Mouse (Mus musculus) right cerebral cortex, postnatal 10 days (tissue): Measurements from ENCODE around the gene Adgrg3.

ENCODE experiments used
- DNase-seq, 2 experiments: peaks; one replicate each; pipeline ENCODE4 v3.0.0; 2021; ENCODE audit warnings: low spot score in 2 of 2

Gene Adgrg3

GRCm38 (mm10) chr8:95017451-95017850, at the start of gene Adgrg3:
Gene Adgrg3, plus strand, starts transcription at chr8:95017692.
- DNase-seq = no peak

GRCm38 (mm10) chr8:94973270-94973669, 44.2 kb upstream of the Adgrg3 start:
- DNase-seq = no peak

DNA sequence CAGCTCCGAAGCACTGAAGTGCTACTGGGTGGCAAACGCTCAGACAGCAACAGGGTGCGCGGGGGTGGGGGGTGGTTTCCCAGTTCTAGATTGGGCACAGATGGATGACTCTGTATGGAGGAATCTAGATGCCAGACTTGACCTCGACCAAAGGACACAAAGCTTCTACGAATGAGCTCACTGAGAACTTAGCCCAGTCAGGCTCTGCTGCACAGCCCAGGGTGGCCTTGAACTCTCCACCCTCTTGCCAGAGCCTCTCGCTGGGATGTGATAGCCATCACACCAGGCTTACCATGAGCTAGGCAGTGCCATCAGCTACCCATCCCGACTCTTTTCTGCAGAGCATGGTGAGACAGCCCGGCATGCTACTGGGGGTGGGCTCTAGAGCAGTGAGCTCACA, 43.7 kb upstream of the Adgrg3 start:
- DNase-seq = no peak

- no peak for DNase-seq
Measured at GRCm38 (mm10) chr8:94974467-94975165, 42.9 kb upstream of the Adgrg3 start, which contains the start of gene Adgrg1. Gene Adgrg1, plus strand, starts transcription at chr8:94974751.

GRCm38 (mm10) chr8:94976651-94977417, 40.7 kb upstream of the Adgrg3 start:
- DNase-seq = peak in 1 of 2 experiments; percentile 27

DNA sequence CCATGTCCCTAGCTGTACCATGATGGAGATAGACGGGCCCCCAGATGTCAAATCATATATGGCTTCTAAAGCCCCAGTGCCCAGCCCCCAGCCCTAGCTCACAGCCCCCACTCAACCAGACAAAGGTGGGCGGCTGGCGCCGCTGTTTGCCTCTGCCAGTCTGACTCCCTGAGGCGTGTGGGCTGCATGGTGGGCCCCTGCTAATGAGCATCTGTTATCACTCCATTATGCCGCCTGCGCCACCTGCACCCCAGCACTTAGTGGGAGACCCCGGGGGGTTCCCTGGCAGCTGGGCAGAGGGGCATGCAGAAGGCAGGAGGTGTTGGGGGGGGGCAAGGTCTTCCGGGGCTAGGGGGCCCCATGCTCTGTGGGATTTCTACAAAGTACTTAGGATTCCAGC, 39.4 kb upstream of the Adgrg3 start:
- peak in 1 of 2 experiments; percentile 56 for DNase-seq

DNA sequence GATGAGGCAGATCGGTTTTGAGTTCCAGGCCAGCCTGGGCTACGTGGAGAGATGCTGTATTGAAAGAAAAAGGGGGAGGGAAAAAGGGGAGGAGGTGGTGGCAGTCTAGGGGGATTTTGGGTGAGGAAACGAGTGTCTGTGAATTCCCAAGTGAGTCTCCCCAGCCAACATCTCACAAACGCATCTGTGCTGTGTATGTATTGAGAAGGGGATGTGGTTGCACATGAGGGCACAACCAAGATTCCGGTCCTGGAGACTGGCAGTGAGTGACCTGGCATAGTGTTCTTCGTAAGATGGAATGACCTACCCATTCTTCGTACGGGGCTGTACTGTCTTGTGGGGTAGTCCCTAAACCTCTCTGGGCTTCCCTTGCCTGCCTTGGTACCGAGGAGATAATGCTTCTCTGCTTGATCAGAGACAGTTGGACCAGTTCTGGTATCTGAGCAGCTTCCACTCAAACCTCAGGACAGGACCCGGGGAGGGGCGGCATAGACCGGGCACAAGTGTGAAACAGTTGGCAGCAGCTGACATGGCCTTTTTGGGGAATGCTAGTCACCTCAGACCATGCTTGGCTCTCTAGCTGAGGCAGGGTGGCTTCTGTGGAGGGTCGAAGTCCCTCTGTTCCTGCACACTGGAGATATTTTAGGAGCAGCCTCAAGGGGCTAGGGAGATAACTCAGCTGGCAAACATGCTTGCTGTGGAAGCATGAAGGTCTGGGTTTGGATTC, 38.7 kb upstream of the Adgrg3 start:
- DNase-seq = no peak

DNA sequence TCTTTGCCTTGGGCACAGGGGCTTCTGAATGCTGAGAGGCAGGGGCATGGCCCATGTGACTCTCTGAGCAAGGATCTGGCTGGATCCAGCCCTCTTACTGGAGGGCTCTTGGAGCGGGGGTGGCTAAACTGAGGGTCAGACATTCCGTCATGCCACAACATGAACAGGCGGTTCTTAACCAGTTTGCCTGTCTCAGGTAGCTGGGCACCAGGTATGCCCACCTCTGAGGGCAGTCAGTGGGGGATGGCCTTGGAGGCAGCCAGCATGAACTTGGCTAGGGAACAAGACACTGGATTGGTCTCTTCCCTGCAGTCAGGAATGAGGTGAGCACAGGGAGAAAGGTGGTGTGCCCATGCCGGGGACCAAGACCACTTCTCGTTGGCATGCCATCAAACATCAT, 37.3 kb upstream of the Adgrg3 start:
- no peak for DNase-seq

DNA sequence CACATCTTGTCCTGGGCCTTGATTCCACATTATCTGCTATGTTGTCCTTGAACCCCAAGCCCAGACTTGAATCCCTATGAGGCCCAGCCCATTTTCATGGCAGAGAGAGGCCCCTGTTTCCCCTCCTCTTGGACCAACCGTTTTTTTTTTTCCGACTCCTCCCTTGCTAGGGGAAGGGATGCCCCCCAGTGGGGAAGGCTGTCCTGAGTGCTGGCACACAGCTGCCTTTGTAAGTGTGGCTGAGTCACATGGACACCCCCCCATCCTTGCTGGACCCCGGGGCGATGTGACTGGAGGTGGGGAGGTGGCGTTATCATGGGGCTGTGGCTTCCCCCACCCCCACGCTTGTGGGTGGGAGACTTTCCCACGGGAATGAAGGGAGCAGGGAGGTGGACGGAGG, 36.5 kb upstream of the Adgrg3 start:
- peak in 1 of 2 experiments; percentile 33 for DNase-seq

DNA sequence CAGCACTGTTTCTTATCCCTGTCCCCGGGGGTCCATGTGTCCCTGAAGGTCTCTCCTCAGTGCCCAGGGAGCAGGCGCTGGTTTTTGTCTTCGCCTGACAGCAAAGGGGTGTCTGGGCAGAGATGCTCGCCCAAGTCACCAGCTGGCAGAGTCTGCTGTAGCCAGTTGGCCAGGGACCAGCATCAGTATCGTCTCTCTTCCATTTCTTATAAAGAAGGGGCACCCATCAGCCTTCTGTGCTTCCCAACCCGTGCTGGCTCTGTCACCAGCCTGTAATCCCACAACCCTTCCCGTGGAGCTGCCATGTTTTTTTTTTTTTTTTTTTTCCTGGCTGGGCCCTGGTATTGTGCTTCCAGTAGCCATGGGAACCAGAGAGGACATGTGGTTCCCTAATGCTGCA, 35.6 kb upstream of the Adgrg3 start:
- peak; percentile 67 to 70 for DNase-seq

GRCm38 (mm10) chr8:94983146-94983545, 34.3 kb upstream of the Adgrg3 start:
- no peak for DNase-seq

DNA sequence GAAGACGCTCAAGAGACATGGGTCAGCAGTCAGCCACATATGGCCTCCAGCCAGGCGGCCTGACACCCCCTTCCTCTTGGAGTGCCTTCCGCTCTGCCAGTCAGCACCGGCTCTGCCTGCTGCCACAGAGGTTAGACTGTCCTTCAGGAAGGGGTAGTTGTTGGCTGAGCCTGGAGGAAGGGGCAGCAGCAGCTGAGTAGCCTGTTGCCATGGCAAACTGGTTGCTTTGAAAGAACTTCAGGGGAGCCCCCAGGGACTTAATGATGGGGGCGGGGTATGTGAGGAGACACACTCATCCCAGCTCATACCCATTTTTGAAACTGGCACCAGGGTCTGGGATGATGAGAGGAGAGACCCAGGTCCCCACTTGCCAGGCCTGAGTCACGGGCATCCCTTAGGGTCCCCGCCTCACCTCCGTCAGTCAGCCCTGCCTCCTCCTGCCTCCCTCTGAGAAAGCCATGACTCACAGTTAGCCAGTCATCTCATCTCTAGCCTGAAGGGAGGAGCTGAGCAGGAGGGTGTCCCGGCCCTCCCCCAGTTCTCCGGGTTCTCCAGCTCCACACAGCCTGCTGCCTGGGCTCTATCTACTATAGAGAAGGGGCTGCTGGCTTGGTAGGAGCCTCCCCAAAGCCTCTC, 33.5 kb upstream of the Adgrg3 start:
- DNase-seq = peak; percentile 81 to 85

GRCm38 (mm10) chr8:94985023-94985422, 32.5 kb upstream of the Adgrg3 start:
- no peak for DNase-seq

DNA sequence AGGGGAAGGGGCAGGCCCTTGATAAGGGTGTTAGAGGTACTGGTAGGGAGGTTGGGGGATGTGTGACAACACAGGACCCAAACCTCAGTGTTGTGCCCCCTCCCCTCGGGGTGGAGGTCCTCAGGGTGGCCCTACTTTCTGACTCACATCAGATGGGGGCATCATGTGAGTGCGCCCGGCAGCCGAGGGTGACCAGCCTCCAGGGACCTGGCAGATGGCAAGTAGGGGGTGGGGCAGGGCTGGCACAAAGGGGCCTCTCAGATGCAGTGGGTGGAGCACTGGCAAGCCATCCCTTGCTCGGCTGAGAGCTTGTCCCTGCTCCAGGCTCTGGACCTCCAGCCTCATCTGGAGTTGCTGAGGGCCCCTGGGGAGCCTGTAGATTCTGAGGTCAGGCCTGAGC, 30.8 kb upstream of the Adgrg3 start:
- peak; percentile 83 to 84 for DNase-seq

GRCm38 (mm10) chr8:94987553-94987952, 29.9 kb upstream of the Adgrg3 start:
- DNase-seq = no peak

DNA sequence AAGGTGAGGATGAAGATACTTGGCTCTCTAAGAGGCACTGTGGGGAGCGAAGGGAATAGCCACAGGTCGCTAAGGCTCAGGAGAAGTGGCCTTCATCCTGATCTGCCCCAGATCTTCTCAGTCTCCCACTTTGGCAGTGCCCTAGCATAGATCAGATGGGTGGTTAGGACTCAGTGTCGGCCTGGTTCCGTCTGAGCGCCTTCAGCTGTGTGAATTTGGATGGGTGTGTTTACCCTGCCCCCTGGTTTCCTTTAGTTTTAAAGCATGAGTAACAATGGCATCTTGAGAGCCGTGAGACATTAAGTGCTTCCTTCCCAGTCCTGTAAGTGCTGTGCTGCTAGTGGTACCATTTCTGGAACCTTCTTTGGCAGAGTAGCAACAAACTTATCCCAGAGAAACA, 28.9 kb upstream of the Adgrg3 start:
- DNase-seq = no peak

GRCm38 (mm10) chr8:94989711-94990110, 27.8 kb upstream of the Adgrg3 start:
- no peak for DNase-seq

DNA sequence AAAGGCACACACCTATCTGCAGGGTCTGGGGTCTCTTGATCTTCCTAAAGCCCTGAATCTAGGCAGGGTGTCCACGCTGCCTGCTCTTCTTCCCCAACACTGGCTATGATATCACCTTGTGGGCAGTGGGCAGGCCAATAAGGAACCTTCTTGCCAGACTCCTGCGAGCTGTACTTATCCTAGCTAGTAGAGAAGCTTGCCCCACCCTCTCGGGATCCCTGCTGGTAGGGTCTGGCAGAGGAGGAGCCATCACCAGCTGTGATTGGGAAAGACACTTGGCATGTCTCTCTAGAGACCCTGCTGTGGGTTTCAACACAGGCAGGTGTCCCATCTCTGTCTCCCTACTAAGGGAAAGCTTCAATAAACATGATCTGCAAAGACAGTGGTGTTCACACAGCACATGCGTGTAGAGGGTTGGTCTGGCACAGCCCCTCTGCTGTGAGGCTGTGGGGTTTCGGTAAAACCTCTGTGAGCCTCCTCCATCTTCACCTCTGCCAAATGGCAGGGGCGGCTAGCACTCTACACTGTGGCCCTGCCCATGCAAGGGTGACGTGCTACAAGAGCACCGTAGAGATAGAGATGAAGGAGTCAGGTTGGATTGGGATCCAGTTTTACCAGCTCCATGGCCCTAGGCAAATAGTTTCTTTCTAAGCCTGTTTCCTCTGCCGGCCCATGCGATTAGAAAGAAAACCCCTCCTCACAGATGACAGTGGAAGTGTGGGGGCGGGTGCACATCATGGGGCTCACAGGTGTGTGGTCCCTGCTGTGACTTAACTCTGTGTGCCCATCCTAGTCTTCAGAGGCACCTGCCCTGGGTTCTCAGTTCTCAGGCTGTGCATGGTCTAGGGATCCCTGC, 26.7 kb upstream of the Adgrg3 start:
- no peak for DNase-seq

DNA sequence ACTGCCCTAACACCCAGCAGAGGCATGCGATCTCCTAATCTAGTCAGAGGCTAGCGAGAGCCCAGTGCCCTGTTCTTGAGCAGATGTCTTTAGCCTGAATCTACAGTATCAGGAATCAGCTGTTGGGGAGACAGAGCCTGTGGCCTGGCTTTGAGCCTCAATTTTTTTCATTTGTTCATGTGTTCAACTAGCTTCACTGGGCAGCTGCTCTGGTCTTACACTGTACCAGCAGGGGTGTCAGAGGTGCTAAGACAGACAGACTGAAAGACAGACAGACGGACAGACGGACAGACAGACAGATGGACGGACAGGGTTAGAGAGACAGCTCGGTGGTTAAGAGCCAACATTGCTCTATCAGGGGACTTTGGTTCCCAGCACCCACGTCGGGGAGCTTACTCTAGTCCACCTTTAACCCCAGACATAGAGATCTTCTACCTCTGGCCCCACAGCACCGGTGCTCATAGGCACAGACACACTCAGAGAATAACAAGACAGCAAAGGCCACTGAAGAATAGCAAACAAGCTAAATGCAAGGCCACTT, 26.0 kb upstream of the Adgrg3 start:
- no peak for DNase-seq

GRCm38 (mm10) chr8:94992010-94992409, 25.5 kb upstream of the Adgrg3 start:
- DNase-seq = no peak

GRCm38 (mm10) chr8:94992534-94992933, 25.0 kb upstream of the Adgrg3 start:
- peak; percentile 89 to 92 for DNase-seq
